ENCODE assay signal across 9 mouse cellular contexts in the genomic region with DNA sequence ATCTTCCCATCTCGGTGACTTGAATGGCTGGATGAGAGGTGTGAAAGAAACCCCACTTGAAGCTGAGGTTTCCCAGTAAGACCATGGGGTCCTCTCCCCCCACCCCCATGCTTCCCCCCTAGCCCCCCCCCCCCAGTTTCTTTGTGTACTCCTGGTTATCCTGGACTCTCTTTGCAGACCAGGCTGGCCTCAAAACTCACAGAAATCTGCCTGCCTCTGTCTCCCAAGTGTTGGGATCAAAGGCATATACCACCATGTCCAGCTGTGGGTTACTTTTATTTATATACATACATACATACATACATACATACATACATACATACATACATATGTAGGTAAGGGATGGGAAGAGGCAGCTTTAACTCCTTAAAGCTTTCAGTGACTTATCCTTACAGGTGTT. TPM values are rescaled to one million over a fixed set of nuclear protein-coding genes. Genes with fewer than 3 reads are reported as not detected.
A peak's percentile ranks its signal among the peaks of the same experiment; 100 is the strongest.
DNase-seq lines count a peak whose midpoint lies in the region; ATAC-seq and TF ChIP-seq lines count a peak whose summit lies in the region.
"Had no signal": no experiment of that assay in that cellular context is flagged by ENCODE, and none has a peak within 500 bp of the region (broad histone marks: within the 10 kb centered on the region; RNA-seq: fewer than 3 reads in every experiment).

No protein-coding gene starts in this region.

- H3K27me3 ChIP-seq in kidney, embryonic 14.5 days (ENCODE audit: control insufficient read depth, insufficient read depth, low read length), result no peaks in the 10 kb centered on the region
- H3K27me3 ChIP-seq in embryonic facial prominence, embryonic 13.5 days, result no peaks in the 10 kb centered on the region
- H3K27me3 ChIP-seq in intestine, embryonic 14.5 days (replicated peaks; ENCODE audit: control insufficient read depth, insufficient read depth, low read length), result no peaks in the 10 kb centered on the region
- no peaks in the 10 kb centered on the region for H3K27me3 ChIP-seq in midbrain, postnatal 0 days (ENCODE audit: insufficient read depth, low read length)
- H3K27me3 ChIP-seq: Patski had no signal

- H3K36me3 ChIP-seq in kidney, embryonic 14.5 days (ENCODE audit: control insufficient read depth, insufficient read depth, low read length), result peaks cover 29% of the 10 kb centered on the region
- peaks cover 28% of the 10 kb centered on the region for H3K36me3 ChIP-seq in embryonic facial prominence, embryonic 13.5 days
- peaks cover 27% of the 10 kb centered on the region for H3K36me3 ChIP-seq in intestine, embryonic 14.5 days (ENCODE audit: control insufficient read depth, insufficient read depth, low read length)
- H3K36me3 ChIP-seq in midbrain, postnatal 0 days (ENCODE audit: insufficient read depth, low read length), result peaks cover 18% of the 10 kb centered on the region

- H3K4me3 ChIP-seq in kidney, embryonic 14.5 days (ENCODE audit: low read length), result peak overlapping the region; percentile 89
- H3K4me3 ChIP-seq in embryonic facial prominence, embryonic 13.5 days, result peak overlapping the region; percentile 87
- H3K4me3 ChIP-seq in intestine, embryonic 14.5 days (ENCODE audit: low read depth, low read length), result peak overlapping the region; percentile 67
- H3K4me3 ChIP-seq in midbrain, postnatal 0 days (ENCODE audit: low read depth, low read length), result peak overlapping the region; percentile 91; the same call in 1 of the 2 replicates

- no peaks in the 10 kb centered on the region for H3K9me3 ChIP-seq in kidney, embryonic 14.5 days (ENCODE audit: control insufficient read depth, low read length)
- no peaks in the 10 kb centered on the region for H3K9me3 ChIP-seq in embryonic facial prominence, embryonic 13.5 days
- H3K9me3 ChIP-seq in intestine, embryonic 14.5 days (ENCODE audit: control insufficient read depth, low read length), result no peaks in the 10 kb centered on the region
- no peaks in the 10 kb centered on the region for H3K9me3 ChIP-seq in midbrain, postnatal 0 days (ENCODE audit: low read length)

- WGBS in kidney, embryonic 14.5 days, result 68% methylated on average over 1 of the region's 1 CpGs
- WGBS in embryonic facial prominence, embryonic 13.5 days, result 66% methylated on average over 1 of the region's 1 CpGs
- WGBS in intestine, embryonic 14.5 days, result 62% methylated on average over 1 of the region's 1 CpGs
- WGBS in midbrain, postnatal 0 days, result 33% methylated on average over 1 of the region's 1 CpGs

- no peak for DNase-seq in kidney, adult 18-20 months
- no peak for DNase-seq in intestine, embryonic 14.5 days (ENCODE audit: low spot score)
- no peak for DNase-seq in midbrain, postnatal 0 days (ENCODE audit: low spot score)
- DNase-seq in right cerebral cortex, postnatal 10 days (ENCODE audit: low spot score in 2 of 2), result no peak
- DNase-seq in left cerebral cortex, adult 9 months (ENCODE audit: low spot score in 2 of 2), result no peak
- no peak for DNase-seq in layer of hippocampus, adult 9-10 months (ENCODE audit: low spot score)

- peak overlapping the region; percentile 99 for H3K9ac ChIP-seq in kidney, embryonic 14.5 days (ENCODE audit: low read depth, low read length)
- peak overlapping the region; percentile 98 for H3K9ac ChIP-seq in embryonic facial prominence, embryonic 13.5 days
- H3K9ac ChIP-seq in intestine, embryonic 14.5 days (ENCODE audit: low read length), result peak overlapping the region; percentile 96
- H3K9ac ChIP-seq in midbrain, postnatal 0 days (replicated peaks; ENCODE audit: low read length, poor library complexity, severe bottlenecking), result peak overlapping the region; percentile 100; the same call in 1 of the 2 replicates

- 0 out of 2 replicates have a peak overlapping the region, but pooled peaks have one; percentile 99 for H3K27ac ChIP-seq in kidney, embryonic 14.5 days (ENCODE audit: low read depth, low read length)
- H3K27ac ChIP-seq in embryonic facial prominence, embryonic 13.5 days, result peak overlapping the region; percentile 99; the same call in 1 of the 2 replicates
- no peak overlapping the region for H3K27ac ChIP-seq in intestine, embryonic 14.5 days (ENCODE audit: low read depth)
- peak overlapping the region; percentile 100; the same call in 1 of the 2 replicates for H3K27ac ChIP-seq in midbrain, postnatal 0 days (ENCODE audit: low read depth, low read length)

- H3K4me2 ChIP-seq in kidney, embryonic 14.5 days (replicated peaks; ENCODE audit: low read depth, low read length), result peak overlapping the region; percentile 58
- H3K4me2 ChIP-seq in embryonic facial prominence, embryonic 13.5 days, result peak overlapping the region; percentile 78
- peak overlapping the region; percentile 94 for H3K4me2 ChIP-seq in intestine, embryonic 14.5 days (ENCODE audit: low read length)
- H3K4me2 ChIP-seq in midbrain, postnatal 0 days (ENCODE audit: low read depth, low read length, poor library complexity, severe bottlenecking), result peak overlapping the region; percentile 77

- no peak for ATAC-seq in kidney, embryonic 14.5 days (ENCODE audit: low FRiP score, low TSS enrichment)
- ATAC-seq in embryonic facial prominence, embryonic 13.5 days (ENCODE audit: insufficient number of reproducible peaks, insufficient read depth, low FRiP score, low TSS enrichment, low read depth), result no peak
- ATAC-seq in intestine, embryonic 14.5 days (replicated peaks; ENCODE audit: low FRiP score, low TSS enrichment, low read depth), result no peak
- no peak for ATAC-seq in midbrain, postnatal 0 days (ENCODE audit: low FRiP score)
- ATAC-seq: Patski had no signal

- H3K4me1 ChIP-seq in kidney, embryonic 14.5 days (ENCODE audit: control insufficient read depth, insufficient read depth, low read length), result peaks cover 47% of the 10 kb centered on the region
- H3K4me1 ChIP-seq in embryonic facial prominence, embryonic 13.5 days, result peaks cover 66% of the 10 kb centered on the region
- H3K4me1 ChIP-seq in intestine, embryonic 14.5 days (replicated peaks; ENCODE audit: control insufficient read depth, insufficient read depth, low read length), result peaks cover 45% of the 10 kb centered on the region
- peaks cover 11% of the 10 kb centered on the region; the same call in 1 of the 2 replicates for H3K4me1 ChIP-seq in midbrain, postnatal 0 days (ENCODE audit: insufficient read depth, low read length)

- TF ChIP-seq CTCF in midbrain, postnatal 0 days (IDR thresholded peaks at IDR 0.05), result no peak

RNA-seq across cellular contexts. Expression of a gene that starts 3.3 kb away (rescaled TPM):
- polyA plus RNA-seq in kidney, embryonic 14.5 days (2014; fragmentation: Nextera tagmentation; extraction: Ambion mirVana), result 80.0 and 104 TPM in 2 replicates
- 142 and 162 TPM in 2 replicates for polyA plus RNA-seq in embryonic facial prominence, embryonic 13.5 days (2015; fragmentation: Nextera tagmentation; extraction: Ambion mirVana)
- polyA plus RNA-seq in intestine, embryonic 14.5 days (2014; fragmentation: Nextera tagmentation; extraction: Ambion mirVana), result 76.4 and 81.6 TPM in 2 replicates
- total RNA-seq in midbrain, postnatal 0 days (2014; rRNA removed), result 315 and 337 TPM in 2 replicates
- polyA plus RNA-seq in midbrain, postnatal 0 days (2015; fragmentation: Nextera tagmentation; extraction: Ambion mirVana), result 760 and 829 TPM in 2 replicates

RNA-seq across cellular contexts. Expression of a gene that starts 3.7 kb away (rescaled TPM):
- polyA plus RNA-seq in kidney, embryonic 14.5 days (2014; fragmentation: Nextera tagmentation; extraction: Ambion mirVana), result 10.3 and 12.1 TPM in 2 replicates
- 11.0 and 11.6 TPM in 2 replicates for polyA plus RNA-seq in embryonic facial prominence, embryonic 13.5 days (2015; fragmentation: Nextera tagmentation; extraction: Ambion mirVana)
- 15.8 and 16.7 TPM in 2 replicates for polyA plus RNA-seq in intestine, embryonic 14.5 days (2014; fragmentation: Nextera tagmentation; extraction: Ambion mirVana)
- 2.3 and 2.8 TPM in 2 replicates for total RNA-seq in midbrain, postnatal 0 days (2014; rRNA removed)
- polyA plus RNA-seq in midbrain, postnatal 0 days (2015; fragmentation: Nextera tagmentation; extraction: Ambion mirVana), result 4.1 and 5.3 TPM in 2 replicates

RNA-seq across cellular contexts. Expression of a gene that starts 10.2 kb away (rescaled TPM):
- 15.4 and 17.3 TPM in 2 replicates for polyA plus RNA-seq in kidney, embryonic 14.5 days (2014; fragmentation: Nextera tagmentation; extraction: Ambion mirVana)
- 26.8 and 38.8 TPM in 2 replicates for polyA plus RNA-seq in embryonic facial prominence, embryonic 13.5 days (2015; fragmentation: Nextera tagmentation; extraction: Ambion mirVana)
- polyA plus RNA-seq in intestine, embryonic 14.5 days (2014; fragmentation: Nextera tagmentation; extraction: Ambion mirVana), result 10.2 and 12.2 TPM in 2 replicates
- 45.1 and 51.1 TPM in 2 replicates for total RNA-seq in midbrain, postnatal 0 days (2014; rRNA removed)
- polyA plus RNA-seq in midbrain, postnatal 0 days (2015; fragmentation: Nextera tagmentation; extraction: Ambion mirVana), result 52.1 and 58.4 TPM in 2 replicates

RNA-seq across cellular contexts. Expression of a gene that starts 21.0 kb away (rescaled TPM):
- 42.3 and 46.2 TPM in 2 replicates for polyA plus RNA-seq in kidney, embryonic 14.5 days (2014; fragmentation: Nextera tagmentation; extraction: Ambion mirVana)
- polyA plus RNA-seq in embryonic facial prominence, embryonic 13.5 days (2015; fragmentation: Nextera tagmentation; extraction: Ambion mirVana), result 21.2 and 25.7 TPM in 2 replicates
- 25.5 and 28.9 TPM in 2 replicates for polyA plus RNA-seq in intestine, embryonic 14.5 days (2014; fragmentation: Nextera tagmentation; extraction: Ambion mirVana)
- total RNA-seq in midbrain, postnatal 0 days (2014; rRNA removed), result 114 and 143 TPM in 2 replicates
- 16.3 and 17.2 TPM in 2 replicates for polyA plus RNA-seq in midbrain, postnatal 0 days (2015; fragmentation: Nextera tagmentation; extraction: Ambion mirVana)

RNA-seq across cellular contexts. Expression of a gene that starts 28.4 kb away (rescaled TPM):
- 8.1 and 8.4 TPM in 2 replicates for polyA plus RNA-seq in kidney, embryonic 14.5 days (2014; fragmentation: Nextera tagmentation; extraction: Ambion mirVana)
- polyA plus RNA-seq in embryonic facial prominence, embryonic 13.5 days (2015; fragmentation: Nextera tagmentation; extraction: Ambion mirVana), result 6.8 and 9.8 TPM in 2 replicates
- polyA plus RNA-seq in intestine, embryonic 14.5 days (2014; fragmentation: Nextera tagmentation; extraction: Ambion mirVana), result 7.1 and 8.5 TPM in 2 replicates
- 273 and 276 TPM in 2 replicates for total RNA-seq in midbrain, postnatal 0 days (2014; rRNA removed)
- 120 and 121 TPM in 2 replicates for polyA plus RNA-seq in midbrain, postnatal 0 days (2015; fragmentation: Nextera tagmentation; extraction: Ambion mirVana)
